Mouse (Mus musculus) spleen, adult 2 months (tissue): ENCODE measurements around the gene Dnah14. TPM values are rescaled to one million over a fixed set of nuclear protein-coding genes. Genes with fewer than 3 reads are reported as not detected.

Source experiments
- DNase-seq, 2 experiments: peaks; one replicate each; pipeline versions ENCODE4 v3.0.0 to v3.0.0-alpha.2; 2012 to 2021; ENCODE audit warnings: low spot score in 2 of 2, low read depth in 1 of 2
- H3K27ac ChIP-seq: fragments of 200-500 bp; 2 replicates; pipeline ENCODE4 v1.5.1; 2012; ENCODE audit warnings: low read length, inconsistent platforms; ENCODE audit not compliant: insufficient read depth
- H3K27me3 ChIP-seq: fragments of 200-500 bp; 2 replicates; pipeline ENCODE4 v1.6.1; 2012; ENCODE audit warnings: mild to moderate bottlenecking, moderate library complexity, low read length, inconsistent platforms; ENCODE audit not compliant: control insufficient read depth, insufficient read depth
- H3K36me3 ChIP-seq: fragments of 200-500 bp; 2 replicates; pipeline ENCODE4 v1.6.1; 2012; ENCODE audit warnings: mild to moderate bottlenecking, low read length, inconsistent platforms; ENCODE audit not compliant: control insufficient read depth, insufficient read depth
- H3K4me1 ChIP-seq: fragments of 200-500 bp; 2 replicates; pipeline ENCODE4 v1.6.1; 2011; ENCODE audit warnings: inconsistent platforms; ENCODE audit not compliant: control insufficient read depth, insufficient read depth, insufficient read length
- H3K4me3 ChIP-seq: fragments of 200-500 bp; 2 replicates; pipeline ENCODE4 v1.5.1; 2011; ENCODE audit warnings: mild to moderate bottlenecking, inconsistent platforms; ENCODE audit not compliant: insufficient read depth, insufficient read length; ENCODE audit errors: extremely low read depth
- CTCF ChIP-seq: fragments of 200-500 bp; IDR thresholded peaks from 2 replicates; pipeline ENCODE4 v1.5.1; 2011; ENCODE audit warnings: mild to moderate bottlenecking, inconsistent platforms; ENCODE audit not compliant: insufficient read depth, insufficient read length, insufficient replicate concordance; ENCODE audit errors: extremely low read depth
- POLR2A ChIP-seq: fragments of 200-500 bp; IDR thresholded peaks from 2 replicates; pipeline ENCODE4 v1.6.1; 2011; ENCODE audit warnings: low read depth, low read length, inconsistent platforms
- WGBS: fragments of 180-500 bp; shearing (Covaris S2); methylation state at CpG from one replicate; pipeline ENCODE4 v1.1.7; 2018; 5-methylcytosine and 5-hydroxymethylcytosine counted together
- polyA plus RNA-seq: library from polyadenylated mRNA; depleted of rRNA; stranded (reverse); fragments of >200 nt; gene quantifications from 2 replicates; pipeline ENCODE4 v1.2.3, GENCODE M21; 2012

Gene Dnah14
- polyA plus RNA-seq, 1 experiment = not detected

DNA sequence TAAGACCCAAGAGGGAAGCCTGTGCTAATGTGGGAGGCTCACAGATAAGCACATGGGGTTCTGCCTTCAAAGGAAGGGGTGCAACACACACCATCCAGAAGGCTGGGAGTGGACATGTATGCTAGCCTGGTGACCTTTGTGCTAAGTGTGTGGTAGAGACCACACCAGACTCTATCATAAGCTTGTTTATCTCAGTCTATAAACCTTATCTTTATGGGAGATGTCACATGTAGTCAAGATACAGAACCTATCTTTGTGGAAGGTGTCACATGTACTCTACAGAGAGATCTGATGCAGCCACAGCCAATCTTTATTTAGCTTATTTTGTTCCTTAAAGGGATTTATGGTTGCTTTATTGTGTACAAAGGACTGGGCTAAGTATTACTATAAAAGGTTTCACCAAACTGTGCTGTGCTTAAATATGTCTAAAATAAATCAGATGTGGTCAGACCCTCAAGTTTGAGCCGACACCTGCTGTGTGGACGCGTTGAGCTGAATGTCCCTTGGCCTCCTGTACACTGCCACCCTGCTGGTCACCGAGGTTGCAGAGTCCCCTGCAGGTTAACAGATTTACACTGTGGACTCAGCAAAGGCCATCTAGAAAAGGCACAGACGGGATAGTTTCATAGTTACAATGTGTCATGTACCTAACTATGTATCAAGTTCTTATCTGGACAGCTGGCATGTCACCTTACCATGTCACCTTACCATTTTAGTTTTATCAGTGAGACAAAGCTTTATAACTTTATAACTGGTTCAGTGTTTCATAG is 118.6 kb downstream of the Dnah14 start:
- DNase-seq = no peak
- Histone ChIP-seq H3K4me1 (no peaks in the 10 kb centered on the region), H3K27me3 (no peaks in the 10 kb centered on the region), H3K36me3 (no peaks in the 10 kb centered on the region), H3K4me3 (no peak overlapping the region), H3K27ac (no peak overlapping the region)
- no peak for TF ChIP-seq CTCF
- TF ChIP-seq POLR2A = no peak
- WGBS = 91% methylated on average over 5 of the region's 5 CpGs

DNA sequence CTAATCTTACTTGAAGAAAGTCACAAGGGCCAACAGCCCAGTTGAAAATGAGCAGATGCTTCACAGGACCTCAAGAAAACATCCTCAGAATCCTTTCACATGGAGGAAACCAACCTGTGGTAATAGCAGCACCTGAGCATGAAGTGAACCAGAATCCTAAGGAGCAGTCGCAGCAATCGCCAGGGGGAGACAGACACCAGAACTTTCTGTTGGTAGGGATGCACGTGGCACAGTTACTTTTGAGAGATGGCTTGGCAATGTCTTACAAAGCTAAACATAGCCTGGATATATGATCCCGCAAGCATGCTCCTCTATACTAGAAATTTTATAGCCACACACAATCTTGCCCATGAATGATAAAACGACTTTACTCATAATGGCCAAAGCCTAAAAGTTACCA is 152.3 kb downstream of the Dnah14 start:
- H3K27ac ChIP-seq = no peak overlapping the region
- no peaks in the 10 kb centered on the region for H3K27me3 ChIP-seq
- DNase-seq = peak in 1 of 2 experiments; percentile 23
- TF ChIP-seq POLR2A = no peak
- peak; percentile 47; the same call in 1 of the 2 replicates for TF ChIP-seq CTCF
- no peak overlapping the region for H3K4me3 ChIP-seq
- no peaks in the 10 kb centered on the region for H3K36me3 ChIP-seq
- 61% methylated on average over 5 of the region's 5 CpGs for WGBS
- no peaks in the 10 kb centered on the region for H3K4me1 ChIP-seq

DNA sequence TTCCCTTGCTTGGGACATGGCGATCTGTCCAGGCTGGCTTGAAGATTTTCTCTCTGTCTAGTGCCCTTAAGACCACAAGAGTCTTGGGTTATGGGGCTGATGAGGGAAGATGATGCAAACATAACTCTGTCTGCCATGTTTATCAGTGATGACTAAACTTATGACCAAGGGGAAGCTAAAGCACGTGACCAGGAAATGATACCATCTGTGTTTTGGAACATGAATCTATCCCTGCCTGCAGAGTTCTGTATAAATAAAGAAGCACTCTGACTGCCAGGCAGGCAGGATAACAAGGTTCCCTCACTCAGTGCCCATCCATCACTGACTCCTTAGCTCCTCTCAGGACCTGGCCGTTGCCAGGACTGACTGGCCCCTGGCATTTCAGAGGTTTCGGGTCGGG is 157.2 kb downstream of the Dnah14 start:
- H3K27me3 ChIP-seq = no peaks in the 10 kb centered on the region
- DNase-seq = no peak
- TF ChIP-seq POLR2A (no peak), CTCF (no peak)
- H3K27ac ChIP-seq = no peak overlapping the region
- no peak overlapping the region for H3K4me3 ChIP-seq
- no peaks in the 10 kb centered on the region for H3K36me3 ChIP-seq
- no peaks in the 10 kb centered on the region for H3K4me1 ChIP-seq
- 75% methylated on average over 5 of the region's 5 CpGs for WGBS

DNA sequence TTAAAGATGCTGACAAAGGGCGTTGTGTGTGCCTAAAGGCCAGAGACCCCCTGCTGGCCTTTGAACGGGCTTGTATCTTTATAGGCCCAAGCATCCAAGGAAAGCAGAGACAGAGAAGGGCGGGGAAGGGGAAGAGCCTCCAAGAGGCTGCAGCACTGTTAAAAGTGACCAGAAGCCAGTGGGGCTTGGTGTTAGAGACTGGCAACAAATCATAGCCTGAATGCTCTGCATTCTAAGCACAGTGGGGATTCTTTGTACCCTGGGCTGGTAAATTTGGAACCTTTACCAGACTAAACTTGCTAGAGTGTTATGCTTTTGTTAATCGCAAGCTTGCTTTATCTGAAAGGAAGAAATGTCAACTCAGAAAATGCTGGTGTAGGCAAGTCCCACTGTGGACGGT is 163.9 kb downstream of the Dnah14 start:
- Histone ChIP-seq H3K4me3 (no peak overlapping the region), H3K27me3 (no peaks in the 10 kb centered on the region), H3K4me1 (no peaks in the 10 kb centered on the region), H3K27ac (no peak overlapping the region), H3K36me3 (no peaks in the 10 kb centered on the region)
- DNase-seq = no peak
- 90% methylated on average over 5 of the region's 5 CpGs for WGBS
- TF ChIP-seq CTCF (no peak), POLR2A (no peak)

DNA sequence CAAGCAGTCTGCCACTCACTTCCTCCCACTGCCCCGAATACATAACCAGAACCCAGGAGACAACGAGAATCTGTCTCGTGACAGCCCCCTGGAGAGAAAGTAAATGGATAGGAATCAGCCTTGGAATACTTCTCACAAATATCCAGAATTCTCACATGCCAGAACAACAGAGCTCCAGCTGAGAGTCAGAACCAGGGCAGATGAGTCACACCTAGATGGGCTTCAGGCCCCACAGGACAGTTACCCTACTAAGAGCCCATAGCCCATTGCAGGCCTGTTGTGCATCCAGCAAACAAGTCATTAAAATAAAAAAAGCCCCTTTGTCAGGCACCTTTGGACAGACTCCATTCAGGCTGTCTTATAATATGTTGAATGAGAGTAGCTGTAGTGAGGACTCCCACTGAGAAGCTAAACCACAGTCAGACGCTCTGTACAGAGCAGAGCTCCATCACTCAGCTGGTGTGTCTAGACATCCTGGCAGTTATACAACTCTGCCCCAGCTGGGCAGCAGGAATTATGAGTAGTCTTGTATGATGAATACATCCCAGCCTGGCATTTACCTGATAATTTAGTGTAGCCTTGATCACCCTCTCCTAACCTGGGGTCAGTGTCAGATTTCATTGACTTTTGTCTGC is 166.0 kb downstream of the Dnah14 start:
- no peak for TF ChIP-seq POLR2A
- no peak for TF ChIP-seq CTCF
- 62% methylated on average over 4 of the region's 4 CpGs for WGBS
- Histone ChIP-seq H3K27me3 (no peaks in the 10 kb centered on the region), H3K36me3 (no peaks in the 10 kb centered on the region), H3K4me1 (no peaks in the 10 kb centered on the region), H3K27ac (no peak overlapping the region), H3K4me3 (no peak overlapping the region)
- DNase-seq = no peak

DNA sequence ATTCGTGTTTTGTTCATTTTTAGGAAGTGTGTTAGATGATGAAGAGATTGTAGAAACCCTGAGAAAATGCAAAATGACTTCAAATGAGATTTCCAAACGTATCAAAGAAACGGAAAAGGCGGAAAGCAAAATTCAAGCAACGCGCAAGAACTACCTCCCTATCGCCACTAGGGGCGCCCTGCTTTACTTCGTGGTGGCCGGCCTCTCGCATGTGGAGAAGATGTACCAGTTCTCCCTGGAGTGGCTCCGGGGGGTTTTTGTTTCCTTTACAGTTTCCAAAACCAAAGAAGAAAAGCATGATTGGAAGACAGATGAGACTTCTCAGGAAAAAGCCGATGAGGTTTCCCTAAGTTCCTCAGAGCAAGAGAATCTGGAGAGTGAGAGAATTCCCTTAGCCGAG is 193.0 kb downstream of the Dnah14 start:
- H3K4me3 ChIP-seq = no peak overlapping the region
- no peak overlapping the region for H3K27ac ChIP-seq
- no peaks in the 10 kb centered on the region for H3K36me3 ChIP-seq
- H3K4me1 ChIP-seq = no peaks in the 10 kb centered on the region
- TF ChIP-seq POLR2A = no peak
- TF ChIP-seq CTCF = peak; percentile 11; the same call in 1 of the 2 replicates
- H3K27me3 ChIP-seq = no peaks in the 10 kb centered on the region
- DNase-seq = no peak
- WGBS = 76% methylated on average over 14 of the region's 14 CpGs

DNA sequence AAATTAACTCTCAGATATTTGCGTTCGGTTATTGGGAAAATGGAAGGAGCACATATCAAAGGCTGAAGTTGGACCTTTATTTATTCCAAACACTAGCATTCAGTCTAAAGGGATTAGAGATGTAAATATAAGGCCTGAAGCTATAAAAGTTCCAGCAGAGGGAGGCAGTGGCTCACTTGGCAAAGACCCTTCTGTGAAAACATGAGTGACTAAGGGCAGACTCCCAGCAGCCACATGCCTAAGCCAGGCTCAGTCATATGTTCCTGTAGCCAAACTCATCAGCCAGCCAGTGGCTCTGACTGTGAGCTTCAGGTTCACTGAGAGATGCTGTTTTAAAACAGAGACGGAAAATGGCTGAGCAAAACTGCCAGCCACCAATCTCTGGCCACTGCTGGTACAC is 195.5 kb downstream of the Dnah14 start:
- Histone ChIP-seq H3K4me1 (no peaks in the 10 kb centered on the region), H3K27ac (no peak overlapping the region), H3K27me3 (no peaks in the 10 kb centered on the region), H3K4me3 (no peak overlapping the region), H3K36me3 (no peaks in the 10 kb centered on the region)
- DNase-seq = no peak
- WGBS = 96% methylated on average over 3 of the region's 3 CpGs
- TF ChIP-seq POLR2A (no peak), CTCF (no peak)
